Mouse (Mus musculus) limb, embryonic 14.5 days (tissue): Measurements from ENCODE around the gene Ppp6r3. TPM values are rescaled to one million over a fixed set of nuclear protein-coding genes. Genes with fewer than 3 reads are reported as not detected.

Experiments
- ATAC-seq: fragments of 200-750 bp; cut with Nextera tagmentation; 2 replicates; pipeline ENCODE4 v1.8.0; 2017; ENCODE audit warnings: low read depth, moderate number of reproducible peaks, moderate TSS enrichment; ENCODE audit not compliant: low FRiP score
- DNase-seq: peaks from one replicate; pipeline ENCODE4 v3.0.0-alpha.2; 2015; ENCODE audit warnings: low spot score
- H3K27ac ChIP-seq: fragments of 300-500 bp; sonication (generic); replicated peaks from 2 replicates; pipeline ENCODE4 v1.5.1; 2014; ENCODE audit warnings: low read depth, mild to moderate bottlenecking, low read length, moderate library complexity, mixed read lengths
- H3K27me3 ChIP-seq: fragments of 300-500 bp; sonication (generic); 2 replicates; pipeline ENCODE4 v1.6.1; 2014; ENCODE audit warnings: low read length, mixed read lengths; ENCODE audit not compliant: control insufficient read depth, insufficient read depth
- H3K36me3 ChIP-seq: fragments of 300-500 bp; sonication (generic); 2 replicates; pipeline ENCODE4 v1.6.1; 2014; ENCODE audit warnings: mild to moderate bottlenecking, low read length, moderate library complexity, mixed read lengths; ENCODE audit not compliant: control insufficient read depth, insufficient read depth
- H3K4me1 ChIP-seq: fragments of 300-500 bp; sonication (generic); 2 replicates; pipeline ENCODE4 v1.6.1; 2014; ENCODE audit warnings: antibody characterized with exemption, low read length, mixed read lengths; ENCODE audit not compliant: control insufficient read depth, insufficient read depth
- H3K4me2 ChIP-seq: fragments of 300-500 bp; sonication (generic); replicated peaks from 2 replicates; pipeline ENCODE4 v1.6.1; 2014; ENCODE audit warnings: low read depth, mild to moderate bottlenecking, low read length, moderate library complexity; ENCODE audit not compliant: severe bottlenecking
- H3K4me3 ChIP-seq: fragments of 300-500 bp; sonication (generic); replicated peaks from 2 replicates; pipeline ENCODE4 v1.5.1; 2014; ENCODE audit warnings: low read length
- H3K9ac ChIP-seq: fragments of 300-500 bp; sonication (generic); 2 replicates; pipeline ENCODE4 v1.6.1; 2014; ENCODE audit warnings: mild to moderate bottlenecking, low read depth, low read length, moderate library complexity; ENCODE audit not compliant: severe bottlenecking
- H3K9me3 ChIP-seq: fragments of 300-500 bp; sonication (generic); 2 replicates; pipeline ENCODE4 v1.6.1; 2016; ENCODE audit warnings: low read length; ENCODE audit not compliant: control insufficient read depth
- POLR2A ChIP-seq: fragments of 200-500 bp; IDR thresholded peaks from 2 replicates; pipeline ENCODE4 v1.8.0; 2012; ENCODE audit warnings: inconsistent platforms, mild to moderate bottlenecking, moderate library complexity, borderline replicate concordance; ENCODE audit not compliant: insufficient read depth, insufficient read length; ENCODE audit errors: extremely low read depth
- WGBS: fragments of 180-500 bp; shearing (Covaris S2); extraction: QIAGEN DNeasy Blood & Tissue Kit; methylation state at CpG from one replicate; pipeline ENCODE4 v1.1.7; 2014; 5-methylcytosine and 5-hydroxymethylcytosine counted together
- polyA plus RNA-seq, 2 experiments: library from polyadenylated mRNA; depleted of rRNA in 1 of 2; stranded (reverse) in 1 of 2; unstranded in 1 of 2; fragments of >200 nt; fragmentation: Nextera tagmentation in 1 of 2; extraction: Ambion mirVana in 1 of 2; gene quantifications; 2 replicates each; pipeline versions ENCODE4 v1.2.1 to v1.2.3; 2012 to 2014

The Ppp6r3 gene
- polyA plus RNA-seq, 2 experiments: 61.3 to 78.7 TPM

GRCm38 (mm10) chr19:3529781-3530180 is 45.8 kb downstream of the Ppp6r3 start:
- 85% methylated on average over 3 of the region's 3 CpGs for WGBS
- no peak for ATAC-seq
- Histone ChIP-seq H3K9ac (no peak overlapping the region), H3K4me1 (no peaks in the 10 kb centered on the region), H3K9me3 (no peaks in the 10 kb centered on the region), H3K4me2 (no peak overlapping the region), H3K27ac (no peak overlapping the region), H3K4me3 (no peak overlapping the region), H3K27me3 (no peaks in the 10 kb centered on the region), H3K36me3 (peaks cover 20% of the 10 kb centered on the region)
- no peak for TF ChIP-seq POLR2A
- no peak for DNase-seq

GRCm38 (mm10) chr19:3528646-3529045 is 46.9 kb downstream of the Ppp6r3 start:
- Histone ChIP-seq H3K27ac (no peak overlapping the region), H3K27me3 (no peaks in the 10 kb centered on the region), H3K9me3 (no peaks in the 10 kb centered on the region), H3K4me1 (no peaks in the 10 kb centered on the region), H3K36me3 (peaks cover 28% of the 10 kb centered on the region), H3K9ac (no peak overlapping the region), H3K4me3 (no peak overlapping the region), H3K4me2 (no peak overlapping the region)
- no peak for TF ChIP-seq POLR2A
- DNase-seq: no peak
- WGBS: 89% methylated on average over 4 of the region's 4 CpGs
- ATAC-seq: no peak

DNA sequence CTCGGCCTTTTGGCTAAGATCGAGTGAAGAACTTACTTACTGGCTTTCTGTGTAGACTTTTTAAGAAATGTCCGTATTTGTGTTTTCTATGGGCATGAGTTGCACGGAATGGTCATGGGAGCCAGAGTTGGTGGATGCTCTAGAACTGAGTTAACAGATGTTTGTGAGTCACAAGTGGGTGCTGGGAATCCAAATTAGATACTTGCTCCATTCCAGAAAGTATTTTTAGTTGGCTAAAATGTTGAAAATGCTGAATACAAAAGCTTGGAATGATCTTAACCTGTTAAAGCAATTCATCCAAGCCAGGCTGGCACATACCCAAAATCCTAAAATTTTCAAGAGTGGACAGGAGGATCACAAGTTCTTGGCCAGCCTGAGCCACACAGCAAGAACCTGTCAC is 48.0 kb downstream of the Ppp6r3 start:
- H3K27me3 ChIP-seq: no peaks in the 10 kb centered on the region
- no peak for TF ChIP-seq POLR2A
- 98% methylated on average over 4 of the region's 4 CpGs for WGBS
- H3K4me3 ChIP-seq: no peak overlapping the region
- ATAC-seq (no peak), DNase-seq (no peak)
- H3K27ac ChIP-seq: no peak overlapping the region
- H3K9me3 ChIP-seq: no peaks in the 10 kb centered on the region
- H3K9ac ChIP-seq: no peak overlapping the region
- no peak overlapping the region for H3K4me2 ChIP-seq
- no peaks in the 10 kb centered on the region for H3K4me1 ChIP-seq
- H3K36me3 ChIP-seq: peaks cover 28% of the 10 kb centered on the region

DNA sequence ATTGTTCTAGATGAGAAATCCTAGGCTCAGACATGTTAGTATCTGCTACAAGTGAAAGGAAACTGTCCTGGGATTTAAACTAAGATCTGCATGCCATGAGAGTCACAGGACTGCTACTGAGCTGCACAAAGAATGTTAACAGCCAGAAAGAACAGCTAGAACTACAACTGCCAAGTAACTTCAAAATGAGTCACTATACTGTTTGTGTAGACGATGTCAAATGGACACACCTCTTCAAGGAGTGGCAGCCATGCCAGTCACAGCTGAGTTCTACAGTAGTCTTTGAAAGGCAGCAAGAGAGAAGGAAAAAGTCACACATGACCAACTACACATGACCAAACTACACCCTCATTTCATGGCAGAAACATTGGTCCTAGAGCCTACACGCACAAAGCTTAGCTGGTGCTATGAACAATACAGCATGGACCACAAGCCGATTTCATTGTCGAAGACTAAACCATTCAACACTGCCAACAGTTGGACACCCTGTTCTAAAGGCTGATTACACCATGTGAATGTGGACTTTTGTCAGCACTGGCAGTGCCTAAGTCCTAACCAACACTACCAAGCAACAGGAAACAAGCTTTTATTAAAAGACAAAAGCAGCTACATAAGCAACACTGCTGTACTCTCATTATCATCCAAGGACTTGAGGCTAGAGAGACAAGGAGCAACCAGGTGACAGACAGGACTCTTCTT is 55.9 kb downstream of the Ppp6r3 start:
- Histone ChIP-seq H3K27me3 (no peaks in the 10 kb centered on the region), H3K4me3 (no peak overlapping the region), H3K36me3 (peaks cover 68% of the 10 kb centered on the region), H3K27ac (no peak overlapping the region), H3K9me3 (no peaks in the 10 kb centered on the region), H3K4me2 (no peak overlapping the region), H3K9ac (no peak overlapping the region), H3K4me1 (no peaks in the 10 kb centered on the region)
- no peak for ATAC-seq
- 94% methylated on average over 4 of the region's 4 CpGs for WGBS
- no peak for TF ChIP-seq POLR2A
- DNase-seq: no peak

- Histone ChIP-seq H3K4me2 (no peak overlapping the region), H3K4me1 (no peaks in the 10 kb centered on the region), H3K27ac (no peak overlapping the region), H3K9ac (no peak overlapping the region), H3K36me3 (peaks cover 88% of the 10 kb centered on the region), H3K4me3 (no peak overlapping the region), H3K27me3 (no peaks in the 10 kb centered on the region), H3K9me3 (no peaks in the 10 kb centered on the region)
- no peak for ATAC-seq
- TF ChIP-seq POLR2A: no peak
- 96% methylated on average over 3 of the region's 3 CpGs for WGBS
- DNase-seq: no peak
Measured at GRCm38 (mm10) chr19:3497216-3497615, 78.3 kb downstream of the Ppp6r3 start.

DNA sequence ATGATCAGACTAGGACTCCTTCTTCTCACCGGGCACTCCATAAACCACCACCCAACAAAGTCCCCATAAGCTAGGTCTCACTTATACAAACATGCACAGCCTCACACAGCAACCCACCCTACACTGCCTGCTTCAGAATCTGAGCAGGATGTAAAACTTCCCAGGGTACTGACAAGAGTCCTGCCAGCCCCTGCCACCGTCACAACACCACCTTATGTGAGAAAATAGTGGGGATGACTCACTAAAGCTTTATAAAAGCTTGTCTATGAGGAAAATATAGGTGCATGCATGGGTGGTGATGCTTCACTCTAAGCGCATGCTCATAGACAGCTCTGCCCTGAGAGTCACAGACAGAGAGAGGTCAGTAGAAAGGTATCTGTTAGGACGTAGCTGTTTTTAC is 85.7 kb downstream of the Ppp6r3 start:
- no peak for DNase-seq
- H3K9me3 ChIP-seq: no peaks in the 10 kb centered on the region
- H3K27ac ChIP-seq: no peak overlapping the region
- 96% methylated on average over 4 of the region's 4 CpGs for WGBS
- H3K4me2 ChIP-seq: no peak overlapping the region
- no peaks in the 10 kb centered on the region for H3K4me1 ChIP-seq
- H3K9ac ChIP-seq: no peak overlapping the region
- H3K4me3 ChIP-seq: no peak overlapping the region
- peaks cover 92% of the 10 kb centered on the region for H3K36me3 ChIP-seq
- no peak for TF ChIP-seq POLR2A
- ATAC-seq: no peak
- H3K27me3 ChIP-seq: no peaks in the 10 kb centered on the region
